25 mouse cellular contexts compared by ENCODE assay signal in the genomic region with DNA sequence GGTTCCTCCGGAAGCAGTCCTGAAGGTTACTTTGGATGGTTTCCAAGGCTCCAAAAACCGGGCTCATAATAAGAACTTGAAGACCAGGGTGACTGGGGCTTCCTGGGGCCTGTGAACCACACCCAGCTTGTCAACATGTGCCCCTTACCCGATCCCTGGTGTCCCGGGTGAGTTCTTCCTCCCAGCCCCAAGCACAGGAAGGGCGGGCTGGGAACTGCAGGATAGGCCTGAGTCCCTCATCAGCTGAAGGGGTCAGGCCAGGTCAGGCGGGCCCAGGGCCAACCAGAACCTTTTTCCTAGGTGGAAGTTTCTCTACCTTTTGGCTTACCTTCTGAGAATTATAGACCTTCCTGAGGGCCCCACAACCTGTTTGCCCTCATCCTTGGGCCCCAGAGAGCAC. TPM values are rescaled to one million over a fixed set of nuclear protein-coding genes. Genes with fewer than 3 reads are reported as not detected.
DNase-seq lines count a peak whose midpoint lies in the region; ATAC-seq lines count a peak whose summit lies in the region.
"Had no signal": no experiment of that assay in that cellular context is flagged by ENCODE, and none has a peak within 500 bp of the region (broad histone marks: within the 10 kb centered on the region; RNA-seq: fewer than 3 reads in every experiment).

No protein-coding gene starts in this region.

- intact Hi-C loops in heart, postnatal 10 days (cut with DNase I), result no loop called here

- 65% methylated on average over 6 of the region's 6 CpGs for WGBS in heart, embryonic 12.5 days
- 77% methylated on average over 6 of the region's 6 CpGs for WGBS in kidney, embryonic 15.5 days
- 79% methylated on average over 6 of the region's 6 CpGs for WGBS in hindbrain, embryonic 13.5 days

- no peak overlapping the region for H3K9ac ChIP-seq in heart, embryonic 12.5 days
- H3K9ac ChIP-seq in kidney, embryonic 15.5 days, result no peak overlapping the region
- H3K9ac ChIP-seq in hindbrain, embryonic 13.5 days, result no peak overlapping the region
- H3K9ac ChIP-seq: hindbrain, embryonic 15.5 days; liver, embryonic 13.5 days; midbrain, embryonic 15.5 days; neural tube, embryonic 12.5 days had no signal

- no peak overlapping the region for H3K4me2 ChIP-seq in heart, embryonic 12.5 days
- no peak overlapping the region for H3K4me2 ChIP-seq in kidney, embryonic 15.5 days
- no peak overlapping the region for H3K4me2 ChIP-seq in hindbrain, embryonic 13.5 days
- H3K4me2 ChIP-seq: hindbrain, embryonic 15.5 days; liver, embryonic 13.5 days; midbrain, embryonic 15.5 days; neural tube, embryonic 12.5 days had no signal

- H3K9me3 ChIP-seq in heart, embryonic 12.5 days (replicated peaks), result no peaks in the 10 kb centered on the region
- H3K9me3 ChIP-seq in kidney, embryonic 15.5 days (replicated peaks), result no peaks in the 10 kb centered on the region
- H3K9me3 ChIP-seq in hindbrain, embryonic 13.5 days, result no peaks in the 10 kb centered on the region
- H3K9me3 ChIP-seq: embryonic facial prominence, embryonic 10.5 days; G1E; hindbrain, embryonic 15.5 days; liver, embryonic 13.5 days; midbrain, embryonic 15.5 days; neural tube, embryonic 12.5 days had no signal

- H3K4me3 ChIP-seq in heart, embryonic 12.5 days, result no peak overlapping the region
- H3K4me3 ChIP-seq in kidney, embryonic 15.5 days (replicated peaks), result no peak overlapping the region
- no peak overlapping the region for H3K4me3 ChIP-seq in hindbrain, embryonic 13.5 days
- H3K4me3 ChIP-seq: embryonic facial prominence, embryonic 10.5 days; hindbrain, embryonic 15.5 days; liver, embryonic 13.5 days; megakaryocyte, embryonic 14.5 days; midbrain, embryonic 15.5 days; neural tube, embryonic 12.5 days had no signal

- H3K27me3 ChIP-seq in heart, embryonic 12.5 days (replicated peaks), result no peaks in the 10 kb centered on the region
- no peaks in the 10 kb centered on the region for H3K27me3 ChIP-seq in kidney, embryonic 15.5 days
- H3K27me3 ChIP-seq in hindbrain, embryonic 13.5 days, result no peaks in the 10 kb centered on the region
- H3K27me3 ChIP-seq: hindbrain, embryonic 15.5 days; liver, embryonic 13.5 days; midbrain, embryonic 15.5 days; neural tube, embryonic 12.5 days; Patski had no signal

- peak; percentile 53 to 80 for DNase-seq in heart, adult 18-20 months
- peak; percentile 28 for DNase-seq in kidney, adult 9 months
- peak; percentile 27 to 42 for DNase-seq in heart, postnatal 10 days
- peak; percentile 47 to 63 for DNase-seq in kidney, postnatal 36 days
- DNase-seq: adrenal gland, adult 2 months; cerebellum, adult 11-12 months; cerebellum, postnatal 10 days; layer of hippocampus, adult 9-11 months; liver, embryonic 13.5 days; lung, adult 2 months; retina, postnatal 1 day; right cerebral cortex, postnatal 25 days; thymus, postnatal 25 days had no signal

- no peaks in the 10 kb centered on the region for H3K36me3 ChIP-seq in heart, embryonic 12.5 days
- no peaks in the 10 kb centered on the region for H3K36me3 ChIP-seq in kidney, embryonic 15.5 days
- no peaks in the 10 kb centered on the region for H3K36me3 ChIP-seq in hindbrain, embryonic 13.5 days
- H3K36me3 ChIP-seq: embryonic facial prominence, embryonic 10.5 days; G1E; hindbrain, embryonic 15.5 days; liver, embryonic 13.5 days; midbrain, embryonic 15.5 days; neural tube, embryonic 12.5 days had no signal

- ATAC-seq in heart, embryonic 12.5 days (ENCODE audit: insufficient number of reproducible peaks, low FRiP score), result no peak
- no peak for ATAC-seq in kidney, embryonic 15.5 days (replicated peaks; ENCODE audit: low FRiP score)
- ATAC-seq in hindbrain, embryonic 13.5 days (ENCODE audit: low FRiP score), result no peak
- ATAC-seq: forebrain, embryonic 16.5 days; midbrain, embryonic 15.5 days; Patski had no signal

- H3K27ac ChIP-seq in heart, embryonic 12.5 days (ENCODE audit: poor library complexity, severe bottlenecking), result no peak overlapping the region
- H3K27ac ChIP-seq in kidney, embryonic 15.5 days, result no peak overlapping the region
- H3K27ac ChIP-seq in hindbrain, embryonic 13.5 days, result no peak overlapping the region
- H3K27ac ChIP-seq: embryonic facial prominence, embryonic 10.5 days; hindbrain, embryonic 15.5 days; liver, embryonic 13.5 days; midbrain, embryonic 15.5 days; neural tube, embryonic 12.5 days had no signal

- H3K4me1 ChIP-seq in heart, embryonic 12.5 days (replicated peaks), result peaks cover 34% of the 10 kb centered on the region
- peaks cover 24% of the 10 kb centered on the region for H3K4me1 ChIP-seq in kidney, embryonic 15.5 days
- peaks cover 15% of the 10 kb centered on the region for H3K4me1 ChIP-seq in hindbrain, embryonic 13.5 days (replicated peaks)
- H3K4me1 ChIP-seq: midbrain, embryonic 15.5 days had no signal

RNA-seq across cellular contexts. Expression of a gene that starts 48.2 kb away (rescaled TPM):
- 10 to 100 TPM; 22.9 to 30.2 TPM for total RNA-seq in heart, adult 18-20 months (2021)
- polyA plus RNA-seq in heart, embryonic 12.5 days (2016; fragmentation: Nextera tagmentation; extraction: Ambion mirVana), result 1,218 and 1,354 TPM in 2 replicates
- polyA plus RNA-seq in kidney, embryonic 15.5 days (2015; fragmentation: Nextera tagmentation; extraction: Ambion mirVana), result 844 and 965 TPM in 2 replicates
- 10 to 100 TPM; 47.2 to 48.0 TPM for total RNA-seq in heart, postnatal 10 days (2021)
- 359 and 375 TPM in 2 replicates for polyA plus RNA-seq in hindbrain, embryonic 13.5 days (2015; fragmentation: Nextera tagmentation; extraction: Ambion mirVana)
- total RNA-seq: CH12.LX, G1E had no signal
